24 mouse cellular contexts compared by ENCODE assay signal in the genomic region with DNA sequence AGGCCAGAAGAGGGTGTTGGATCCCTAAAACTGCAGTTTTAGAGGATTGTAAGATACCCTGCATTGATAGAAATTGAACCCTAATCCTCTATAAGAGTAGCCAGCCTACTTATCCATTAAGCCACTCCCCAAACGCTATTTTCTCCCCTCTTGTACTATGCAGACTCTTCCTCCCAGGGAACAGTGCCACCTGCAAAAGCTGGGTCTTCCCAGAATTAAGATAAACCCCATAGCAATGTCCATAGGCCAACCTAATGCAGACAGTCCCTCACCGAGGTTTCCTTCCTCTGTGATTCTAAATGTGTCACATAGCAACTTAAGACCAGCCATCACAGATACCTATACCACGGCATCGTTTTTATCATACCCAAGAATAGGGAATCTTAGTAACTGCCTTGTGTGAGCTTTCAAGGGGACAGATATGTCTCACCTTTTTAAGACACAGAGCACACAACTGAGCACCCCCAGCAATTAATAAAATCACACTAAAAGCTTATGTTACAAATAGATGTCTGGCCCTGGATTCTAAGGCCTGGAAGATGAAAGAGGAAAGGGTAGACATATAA. TPM values are rescaled to one million over a fixed set of nuclear protein-coding genes. Genes with fewer than 3 reads are reported as not detected.
DNase-seq lines count a peak whose midpoint lies in the region; ATAC-seq and TF ChIP-seq lines count a peak whose summit lies in the region.
"Had no signal": no experiment of that assay in that cellular context is flagged by ENCODE, and none has a peak within 500 bp of the region (broad histone marks: within the 10 kb centered on the region; RNA-seq: fewer than 3 reads in every experiment).

No protein-coding gene starts in this region.

- ATAC-seq in liver, embryonic 11.5 days (replicated peaks; ENCODE audit: low FRiP score): peak; percentile 18
- ATAC-seq in megakaryocyte-erythroid progenitor cell, adult 5-6 weeks (replicated peaks; ENCODE audit: low FRiP score, low TSS enrichment, poor library complexity, severe bottlenecking): peak; percentile 32
- ATAC-seq: forebrain, embryonic 14.5 days had no signal

- no peak overlapping the region for H3K4me3 ChIP-seq in layer of hippocampus, adult 2 months
- H3K4me3 ChIP-seq in liver, embryonic 11.5 days (ENCODE audit: low read depth, low read length): no peak overlapping the region
- H3K4me3 ChIP-seq: embryonic facial prominence, embryonic 10.5 days; hindbrain, embryonic 15.5 days; kidney, embryonic 15.5 days; limb, embryonic 15.5 days; midbrain, embryonic 10.5 days had no signal

- no peak overlapping the region for H3K9ac ChIP-seq in liver, embryonic 11.5 days (ENCODE audit: low read depth, low read length)
- H3K9ac ChIP-seq: hindbrain, embryonic 15.5 days; kidney, embryonic 15.5 days; limb, embryonic 15.5 days had no signal

- H3K36me3 ChIP-seq in liver, embryonic 11.5 days (ENCODE audit: control insufficient read depth, insufficient read depth, low read length): no peaks in the 10 kb centered on the region
- H3K36me3 ChIP-seq: embryonic facial prominence, embryonic 10.5 days; hindbrain, embryonic 15.5 days; kidney, embryonic 15.5 days; limb, embryonic 15.5 days; midbrain, embryonic 10.5 days had no signal

- H3K27ac ChIP-seq in layer of hippocampus, adult 2 months: peak overlapping the region; percentile 39; the same call in 1 of the 2 replicates
- peak overlapping the region; percentile 1; the same call in 1 of the 2 replicates for H3K27ac ChIP-seq in liver, embryonic 11.5 days (ENCODE audit: low read depth, low read length)
- H3K27ac ChIP-seq: embryonic facial prominence, embryonic 10.5 days; hindbrain, embryonic 15.5 days; kidney, embryonic 15.5 days; limb, embryonic 15.5 days; midbrain, embryonic 10.5 days had no signal

- DNase-seq in layer of hippocampus, adult 2 months (ENCODE audit: low spot score in 2 of 2): no peak
- no peak for DNase-seq in layer of hippocampus, postnatal 25 days (ENCODE audit: extremely low spot score in 1 of 2, low spot score in 1 of 2)
- peak; percentile 31 for DNase-seq in c-Kit-positive CD71-positive TER-119-positive erythroid progenitor cells, embryonic 14.5 days (ENCODE audit: low spot score)
- no peak for DNase-seq in liver, embryonic 11.5 days (ENCODE audit: low spot score)
- DNase-seq in left cerebral cortex, adult 9 months (ENCODE audit: low spot score in 2 of 2): no peak
- no peak for DNase-seq in ovary, adult 18-20 months (ENCODE audit: low spot score)
- no peak for DNase-seq in urinary bladder, postnatal 36 days (ENCODE audit: low spot score in 2 of 2)
- DNase-seq: B cell, adult 2 months; cerebellum, adult 11 months; cerebellum, postnatal 25 days; gastrocnemius, postnatal 36 days; heart, postnatal 4 days; kidney, postnatal 4 days; lung, postnatal 14 days; right cerebral cortex, postnatal 4 days; thymus, postnatal 25 days had no signal

- H3K4me2 ChIP-seq in liver, embryonic 11.5 days: no peak overlapping the region; the same call in 1 of the 2 replicates
- H3K4me2 ChIP-seq: hindbrain, embryonic 15.5 days; kidney, embryonic 15.5 days; limb, embryonic 15.5 days had no signal

- H3K4me1 ChIP-seq in liver, embryonic 11.5 days (replicated peaks; ENCODE audit: control insufficient read depth, insufficient read depth, low read length): peaks cover 4% of the 10 kb centered on the region
- H3K4me1 ChIP-seq: embryonic facial prominence, embryonic 10.5 days; hindbrain, embryonic 15.5 days; kidney, embryonic 15.5 days; limb, embryonic 15.5 days; midbrain, embryonic 10.5 days had no signal

- no peaks in the 10 kb centered on the region for H3K27me3 ChIP-seq in liver, embryonic 11.5 days (replicated peaks; ENCODE audit: control insufficient read depth, insufficient read depth, low read length)
- H3K27me3 ChIP-seq: hindbrain, embryonic 15.5 days; kidney, embryonic 15.5 days; limb, embryonic 15.5 days; Patski had no signal

- WGBS in liver, embryonic 11.5 days: 58% methylated on average over 4 of the region's 4 CpGs

- no peaks in the 10 kb centered on the region for H3K9me3 ChIP-seq in liver, embryonic 11.5 days (ENCODE audit: control insufficient read depth, low read length)
- H3K9me3 ChIP-seq: embryonic facial prominence, embryonic 10.5 days; hindbrain, embryonic 15.5 days; kidney, embryonic 15.5 days; limb, embryonic 15.5 days; midbrain, embryonic 10.5 days had no signal

- TF ChIP-seq CTCF in layer of hippocampus, adult 2 months (conservative IDR thresholded peaks at IDR 0.05): no peak

RNA-seq across cellular contexts. Expression of a gene that starts 31.2 kb away (rescaled TPM):
- total RNA-seq in layer of hippocampus, adult 2 months (2021): 10 to 100 TPM; 51.8 to 52.4 TPM
- 10 to 100 TPM; 46.2 to 47.6 TPM for total RNA-seq in layer of hippocampus, postnatal 25 days (2021)
- 133 and 145 TPM in 2 replicates for polyA plus RNA-seq in liver, embryonic 11.5 days (2014; fragmentation: Nextera tagmentation; extraction: Ambion mirVana)
- total RNA-seq in megakaryocyte-erythroid progenitor cell, adult 5-6 weeks (2014; fragmentation: Nextera tagmentation): 110 and 132 TPM in 2 replicates
- 136 and 143 TPM in 2 replicates for total RNA-seq in megakaryocyte-erythroid progenitor cell, adult 5-6 weeks (2017)
